Mouse (Mus musculus): ENCODE measurements around the gene Slc30a10.
A peak's percentile ranks its signal among the peaks of the same experiment; 100 is the strongest.

Slc30a10 gene

GRCm38 (mm10) chr1:185469551-185470021, 14.9 kb downstream of the Slc30a10 start:
- DNase-seq: no peak

GRCm38 (mm10) chr1:185472025-185472720, 17.5 kb downstream of the Slc30a10 start:
- DNase-seq: no peak

DNA sequence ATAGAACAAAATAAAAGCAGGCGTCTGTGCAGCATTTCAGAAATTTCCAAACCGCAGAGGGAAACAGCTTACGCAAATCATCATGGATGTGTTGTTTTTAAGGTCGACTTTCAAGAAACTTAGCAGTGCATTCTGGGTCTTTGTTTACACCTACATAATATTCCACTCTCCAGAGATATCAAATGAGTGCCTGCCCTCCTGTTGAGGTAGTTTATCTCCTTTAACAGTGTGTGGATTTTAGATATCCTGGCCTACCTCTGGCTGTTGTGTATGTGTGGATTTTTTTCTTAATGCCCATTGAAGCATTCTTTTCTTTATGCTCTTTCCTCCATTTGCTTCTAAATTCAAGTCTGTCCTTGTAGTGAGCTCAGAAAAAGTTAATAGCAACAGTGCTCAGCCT, 18.1 kb downstream of the Slc30a10 start:
- no peak for DNase-seq

- DNase-seq: no peak
These were observed 18.8 kb downstream of the Slc30a10 start for GRCm38 (mm10) chr1:185473437-185473836.

DNA sequence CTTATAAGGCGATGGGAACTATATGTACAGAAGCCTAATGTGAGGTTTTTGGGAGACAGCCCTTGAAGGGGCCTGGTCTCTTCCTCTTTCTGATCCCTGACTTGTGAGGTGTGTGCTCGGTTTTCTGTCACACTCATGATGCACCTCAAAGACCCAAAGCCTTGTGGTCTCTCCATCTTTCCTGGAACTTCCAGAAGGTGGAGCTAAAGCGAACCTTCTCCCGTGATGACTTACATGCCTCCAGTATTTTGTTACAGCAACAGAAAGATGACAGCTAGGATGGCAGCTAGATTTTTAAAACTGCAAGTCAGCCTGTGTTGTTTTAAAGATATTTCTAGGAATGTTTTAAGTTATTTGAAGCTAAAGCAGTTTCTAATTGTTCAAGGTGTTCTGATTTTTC, 25.2 kb downstream of the Slc30a10 start:
- no peak for DNase-seq

GRCm38 (mm10) chr1:185482001-185482761, 27.5 kb downstream of the Slc30a10 start:
- DNase-seq: no peak

GRCm38 (mm10) chr1:185482762-185483161, 28.1 kb downstream of the Slc30a10 start:
- DNase-seq: no peak

- no peak for DNase-seq
These were observed 28.9 kb downstream of the Slc30a10 start for GRCm38 (mm10) chr1:185483356-185484057.

GRCm38 (mm10) chr1:185484281-185484680, 29.6 kb downstream of the Slc30a10 start:
- DNase-seq: no peak

- DNase-seq: no peak
These were observed 35.2 kb downstream of the Slc30a10 start for GRCm38 (mm10) chr1:185489893-185490292.

DNA sequence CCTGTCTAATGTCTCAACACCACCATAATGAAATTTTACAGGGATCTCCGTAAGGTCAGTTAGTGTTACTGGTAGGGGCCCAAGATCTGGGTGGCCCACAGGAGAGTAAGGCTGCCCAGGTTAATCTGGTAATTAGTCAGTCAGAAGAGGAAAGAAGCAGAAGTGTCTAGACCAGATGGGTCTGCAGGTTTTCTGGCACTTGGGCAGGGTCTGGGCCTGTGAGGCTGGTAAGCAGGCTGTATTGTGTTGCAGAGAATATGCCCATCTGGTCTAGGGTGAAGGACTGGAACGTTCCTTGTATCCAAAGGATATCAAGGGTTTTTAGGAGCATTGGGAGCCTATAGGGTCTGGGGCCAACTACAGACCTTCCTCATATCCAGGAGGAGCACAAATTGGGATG, 36.0 kb downstream of the Slc30a10 start:
- DNase-seq: no peak

- DNase-seq: no peak
These were observed 38.9 kb downstream of the Slc30a10 start for GRCm38 (mm10) chr1:185493439-185494034.

GRCm38 (mm10) chr1:185496791-185497460, 42.3 kb downstream of the Slc30a10 start:
- no peak for DNase-seq

- no peak for DNase-seq
These were observed 46.0 kb downstream of the Slc30a10 start for GRCm38 (mm10) chr1:185500602-185501001.

DNA sequence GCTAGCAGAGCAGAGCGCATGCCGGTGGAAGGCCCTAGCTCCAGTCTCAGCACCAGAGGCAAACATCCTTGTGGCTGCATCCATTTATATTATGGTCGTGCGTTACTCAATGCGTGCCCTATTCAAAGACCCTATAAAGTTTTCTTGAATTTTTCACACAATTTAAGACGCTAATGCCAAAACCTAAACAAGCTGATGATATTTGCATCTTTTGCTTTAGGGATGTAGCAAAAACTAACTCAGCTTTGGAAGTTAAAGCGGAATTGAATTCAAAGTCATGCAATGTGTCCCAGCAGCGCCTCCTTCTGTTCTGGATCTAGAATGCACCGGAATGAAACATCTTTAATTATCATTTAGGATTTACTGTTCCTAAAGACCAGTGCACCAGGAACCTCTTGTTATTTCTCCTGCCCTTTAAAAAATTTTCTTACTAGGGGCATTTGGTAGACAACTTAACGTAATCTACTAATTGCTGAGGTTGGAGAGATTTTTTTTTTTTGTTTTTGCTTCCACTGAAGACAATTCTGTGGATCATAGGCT, 47.2 kb downstream of the Slc30a10 start:
- peak; percentile 59 for DNase-seq

- DNase-seq: no peak
These were observed 47.9 kb downstream of the Slc30a10 start for GRCm38 (mm10) chr1:185502550-185502949.

DNA sequence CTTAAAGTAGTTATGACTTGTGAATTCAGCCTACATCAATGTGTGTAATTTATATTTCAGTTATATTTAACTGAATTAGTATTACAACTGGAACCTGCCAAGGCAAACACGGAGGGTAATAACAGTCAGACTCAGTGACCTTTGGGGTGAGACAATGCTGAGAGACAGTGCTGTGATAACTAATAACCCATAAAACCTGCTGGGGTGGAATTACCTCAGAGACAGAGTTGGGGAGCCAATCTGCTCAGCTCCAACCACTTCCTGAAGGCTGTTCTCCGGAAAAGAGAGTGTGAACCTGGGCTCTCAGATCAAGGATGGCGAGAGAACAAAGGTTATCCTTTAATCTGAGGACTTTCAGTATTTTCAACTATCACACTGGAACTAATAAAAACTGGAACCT, 54.4 kb downstream of the Slc30a10 start:
- no peak for DNase-seq

DNA sequence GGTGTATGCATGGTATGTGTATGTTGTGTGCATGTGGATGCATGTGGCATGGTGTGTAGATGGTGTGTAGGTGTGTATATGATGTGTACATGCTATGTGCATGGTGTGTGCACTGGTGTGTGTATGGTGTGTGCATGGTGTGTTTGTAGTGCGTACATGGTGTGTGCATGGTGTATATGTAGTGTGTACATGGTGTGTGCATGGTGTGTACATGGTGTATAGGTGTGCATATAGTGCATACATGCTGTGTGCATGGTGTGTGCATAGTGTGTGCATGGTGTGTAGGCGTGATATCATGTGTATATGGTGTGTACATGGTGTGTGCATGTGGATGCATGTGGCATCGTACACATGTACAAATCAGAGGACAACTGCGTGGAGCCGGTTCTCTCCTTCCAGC, 56.7 kb downstream of the Slc30a10 start:
- DNase-seq: no peak

- DNase-seq: no peak
These were observed 60.9 kb downstream of the Slc30a10 start for GRCm38 (mm10) chr1:185515526-185515979.

DNA sequence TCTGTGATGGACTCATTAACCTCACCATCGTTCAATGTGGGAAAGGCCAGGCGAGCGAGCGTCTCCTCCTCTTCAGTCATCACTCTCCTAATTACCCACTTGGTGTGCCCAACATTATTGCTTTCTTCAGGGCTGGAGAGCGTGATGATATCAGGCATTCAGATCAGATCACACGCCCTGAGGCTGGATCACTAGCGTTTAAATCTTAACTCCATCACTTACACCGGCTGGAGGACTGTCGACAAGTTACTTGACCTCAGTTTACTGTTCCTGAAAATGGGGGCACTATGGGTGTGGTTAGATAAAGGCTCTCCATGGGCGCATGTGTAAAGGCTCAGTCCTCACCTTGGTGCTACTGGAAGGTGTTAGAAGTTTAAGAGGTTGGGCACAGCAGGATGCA, 61.4 kb downstream of the Slc30a10 start:
- DNase-seq: no peak

DNA sequence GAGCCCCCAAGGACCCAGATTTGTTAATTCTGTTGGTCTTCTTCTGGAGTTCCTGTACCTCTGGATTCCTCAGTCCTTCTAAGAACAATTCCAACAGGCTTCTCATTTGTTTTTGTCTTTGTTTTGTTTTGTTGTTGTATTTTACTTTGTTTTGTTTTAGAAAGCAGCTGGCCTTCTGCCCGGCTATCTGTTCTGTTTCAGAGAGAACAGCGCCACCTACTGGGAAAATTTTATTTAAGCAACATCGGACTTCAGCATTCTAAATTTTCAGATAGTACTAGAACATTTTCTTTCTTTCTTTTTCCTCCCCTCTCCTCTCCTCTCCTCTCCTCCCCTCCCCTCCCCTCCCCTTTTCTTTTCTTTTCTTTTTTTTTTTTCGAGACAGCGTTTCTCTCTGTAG, 62.9 kb downstream of the Slc30a10 start:
- DNase-seq: peak; percentile 53
